Mouse (Mus musculus) myocyte (in vitro differentiated cells): ENCODE data around the gene Pbx1.

Experiments
- CEBPB ChIP-seq: IDR thresholded peaks from 2 replicates; pipeline ENCODE4 v1.6.1; 2011; ENCODE audit warnings: mild to moderate bottlenecking, moderate library complexity; ENCODE audit not compliant: poor library complexity, insufficient read depth, severe bottlenecking
- MAX ChIP-seq: IDR thresholded peaks from one replicate; pipeline ENCODE4 v1.6.1; 2011; ENCODE audit warnings: low read depth, mild to moderate bottlenecking, control low read depth
- MYOG ChIP-seq, 3 experiments: IDR thresholded peaks; one replicate each; pipeline ENCODE4 v1.6.1; 2011; ENCODE audit warnings: control low read depth in 2 of 3, low read depth in 2 of 3, mild to moderate bottlenecking in 2 of 3; ENCODE audit not compliant: insufficient read length in 2 of 3, control insufficient read depth in 1 of 3, insufficient read depth in 1 of 3
- POLR2A ChIP-seq: IDR thresholded peaks from one replicate; pipeline ENCODE4 v1.6.1; 2011; ENCODE audit warnings: low read depth, mild to moderate bottlenecking, control low read depth, moderate library complexity; ENCODE audit not compliant: insufficient read length
- TCF12 ChIP-seq: IDR thresholded peaks from one replicate; pipeline ENCODE4 v1.6.1; 2011; ENCODE audit warnings: mild to moderate bottlenecking, control low read depth; ENCODE audit not compliant: poor library complexity, insufficient read depth, severe bottlenecking

DNA sequence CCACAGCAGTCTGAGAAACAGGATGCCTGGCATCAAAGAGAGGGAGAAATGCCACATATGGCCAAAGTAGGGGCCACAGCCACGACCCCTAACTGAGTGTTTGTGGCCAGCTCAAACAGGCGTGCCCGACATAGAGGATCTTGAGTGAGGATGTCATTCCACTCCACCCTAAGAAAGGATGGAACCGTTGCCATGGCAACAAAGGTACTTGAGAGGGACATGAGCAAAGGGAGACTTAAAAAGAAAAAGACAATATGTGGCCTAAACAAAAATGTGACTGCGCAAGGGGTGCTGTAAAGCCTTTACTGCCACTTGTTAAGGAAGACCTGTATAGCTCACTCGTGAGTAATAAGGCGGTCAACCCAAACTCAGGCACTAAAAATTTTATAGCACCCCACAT, 67.7 kb downstream of the Pbx1 start:
- TF ChIP-seq POLR2A = no peak
- no peak for TF ChIP-seq MYOG (IDR thresholded peaks at IDR 0.05; ENCODE audit: control insufficient read depth in 1 of 3, insufficient read depth in 1 of 3, insufficient read length in 2 of 3, low read depth in 2 of 3)
- no peak for TF ChIP-seq MAX
- no peak for TF ChIP-seq CEBPB
- TF ChIP-seq TCF12 = no peak
